Mouse (Mus musculus) kidney, postnatal 25 days (tissue): ENCODE data around the gene Nkx2-3.

Source experiments
- DNase-seq, 2 experiments: peaks; one replicate each; pipeline ENCODE4 v3.0.0; 2021; ENCODE audit warnings: mixed read lengths in 2 of 2

Gene Nkx2-3

DNA sequence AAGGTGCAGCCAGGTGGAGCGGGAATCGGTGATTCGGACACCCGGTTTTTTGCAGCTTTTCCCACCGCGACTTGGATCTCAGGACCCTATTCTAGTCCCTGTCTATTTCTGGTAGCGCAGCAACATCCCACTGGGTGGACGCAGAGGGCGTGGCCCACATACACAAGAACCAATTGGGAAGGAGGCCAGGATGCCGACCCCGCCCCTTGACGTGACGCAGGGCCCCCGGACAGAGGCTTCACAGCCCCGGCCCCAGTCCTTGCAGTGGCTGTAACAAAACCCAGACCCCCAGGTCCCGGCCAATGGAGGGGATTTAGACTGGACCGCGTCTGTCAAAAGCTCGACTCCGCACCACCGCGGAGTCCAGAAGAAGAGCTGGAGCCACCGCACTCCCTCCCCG is at the start of gene Nkx2-3:
Gene Nkx2-3 (plus strand): TSS at position 275 of the 400 bp plus-strand sequence.
- peak in 1 of 2 experiments; percentile 31 for DNase-seq

DNA sequence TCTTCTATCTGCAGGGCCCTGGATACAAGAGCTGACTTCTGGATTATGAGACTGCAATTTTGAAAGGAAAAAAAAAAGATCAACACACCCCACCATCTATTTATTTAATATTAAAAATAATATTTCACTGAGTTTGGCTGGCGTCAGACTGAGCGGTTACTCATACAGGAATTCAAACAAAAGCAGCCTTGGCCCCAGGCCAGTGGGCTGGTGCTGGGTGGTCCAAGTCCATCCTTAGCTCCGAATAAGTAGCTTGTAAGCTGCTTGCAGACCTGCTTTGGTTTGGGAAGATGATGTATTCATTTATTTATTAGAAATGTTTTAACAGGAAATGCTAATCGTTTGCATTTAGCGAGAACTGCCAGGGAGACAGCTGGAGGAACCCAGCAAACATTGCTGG is 49.0 kb upstream of the Nkx2-3 start:
- DNase-seq, result peak in 1 of 2 experiments; percentile 29

DNA sequence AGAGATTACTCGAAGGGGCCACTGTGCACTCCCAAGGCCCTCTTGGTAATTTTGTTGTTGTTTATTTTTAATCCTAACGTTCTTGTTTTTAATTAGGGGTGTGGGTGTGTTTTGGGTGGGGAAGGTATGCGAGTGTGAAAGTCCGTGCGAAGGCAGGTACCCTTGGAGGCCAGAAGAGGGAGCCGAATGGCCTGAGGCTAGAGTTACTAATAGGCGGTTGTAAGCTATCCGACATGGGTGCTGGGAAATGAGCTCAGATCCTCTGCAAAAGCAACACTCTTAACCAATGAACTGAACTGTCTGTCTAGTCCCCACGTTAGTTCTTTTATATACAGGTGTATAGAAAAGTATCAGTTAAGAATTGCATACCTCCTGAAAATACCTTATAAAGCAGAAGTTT is 43.8 kb upstream of the Nkx2-3 start:
- DNase-seq, result no peak

DNA sequence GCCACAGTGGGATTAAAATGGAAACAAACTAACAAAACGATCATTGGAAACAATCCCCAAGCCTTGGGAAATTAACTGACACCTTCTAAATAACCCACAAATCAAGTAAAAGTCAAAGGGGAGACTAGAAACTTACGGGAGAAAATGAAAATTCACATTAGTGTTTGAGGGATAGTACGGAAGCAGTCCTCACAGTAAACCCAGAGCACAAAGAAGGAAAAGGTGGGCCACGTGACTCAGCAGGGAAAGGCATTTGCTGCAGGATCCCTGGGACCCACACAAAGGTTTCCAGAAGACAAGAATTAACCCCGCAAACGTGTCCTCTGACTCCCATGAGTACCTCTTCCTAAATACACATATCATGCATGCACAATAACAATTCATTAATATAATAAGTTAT is 43.0 kb upstream of the Nkx2-3 start:
- DNase-seq, result no peak

DNA sequence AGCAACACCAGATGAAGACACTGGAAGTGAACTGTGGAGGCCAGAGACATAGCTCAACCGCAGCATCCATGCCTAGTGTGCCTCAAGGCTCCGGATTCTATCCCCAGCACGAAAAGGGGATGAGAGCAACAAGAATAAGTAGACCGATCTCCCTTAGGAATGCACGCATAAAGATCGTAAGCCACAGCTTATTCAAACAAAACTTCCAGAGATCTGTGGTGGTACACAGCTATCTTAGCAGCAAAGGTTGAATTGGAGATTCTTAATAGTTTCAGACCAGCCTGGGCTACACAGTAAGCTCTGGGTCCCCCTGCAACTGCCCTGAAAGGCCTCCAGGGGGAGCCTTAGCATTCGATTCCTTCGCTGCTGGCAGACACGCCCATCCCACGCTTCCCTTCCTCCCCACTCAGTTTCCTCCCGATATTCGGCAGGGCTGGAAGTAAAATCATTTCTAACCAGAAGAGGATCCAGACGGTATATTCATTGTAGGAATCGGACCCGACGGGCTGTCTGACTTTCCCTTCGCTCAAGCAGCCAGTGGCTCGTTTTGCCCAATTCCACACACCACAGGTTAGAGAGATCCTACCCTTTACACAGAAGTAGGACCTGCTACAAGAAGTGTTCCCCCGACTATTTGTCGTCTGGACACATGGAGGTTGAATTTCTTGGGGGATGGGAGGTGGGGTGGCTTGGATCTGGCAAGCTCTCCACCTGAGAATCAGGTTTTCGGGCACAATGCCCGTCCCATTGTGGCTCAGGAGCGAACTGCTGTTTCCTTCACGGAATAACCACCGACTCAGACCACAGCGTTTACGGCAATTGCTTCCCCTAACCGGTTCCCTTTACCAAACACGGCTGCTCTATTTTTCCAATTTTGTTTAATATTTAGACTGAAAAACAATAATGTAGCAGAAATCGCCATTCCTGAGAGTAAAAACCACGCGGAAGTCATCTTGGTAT is 41.0 kb upstream of the Nkx2-3 start:
- peak; percentile 75 to 80 for DNase-seq

DNA sequence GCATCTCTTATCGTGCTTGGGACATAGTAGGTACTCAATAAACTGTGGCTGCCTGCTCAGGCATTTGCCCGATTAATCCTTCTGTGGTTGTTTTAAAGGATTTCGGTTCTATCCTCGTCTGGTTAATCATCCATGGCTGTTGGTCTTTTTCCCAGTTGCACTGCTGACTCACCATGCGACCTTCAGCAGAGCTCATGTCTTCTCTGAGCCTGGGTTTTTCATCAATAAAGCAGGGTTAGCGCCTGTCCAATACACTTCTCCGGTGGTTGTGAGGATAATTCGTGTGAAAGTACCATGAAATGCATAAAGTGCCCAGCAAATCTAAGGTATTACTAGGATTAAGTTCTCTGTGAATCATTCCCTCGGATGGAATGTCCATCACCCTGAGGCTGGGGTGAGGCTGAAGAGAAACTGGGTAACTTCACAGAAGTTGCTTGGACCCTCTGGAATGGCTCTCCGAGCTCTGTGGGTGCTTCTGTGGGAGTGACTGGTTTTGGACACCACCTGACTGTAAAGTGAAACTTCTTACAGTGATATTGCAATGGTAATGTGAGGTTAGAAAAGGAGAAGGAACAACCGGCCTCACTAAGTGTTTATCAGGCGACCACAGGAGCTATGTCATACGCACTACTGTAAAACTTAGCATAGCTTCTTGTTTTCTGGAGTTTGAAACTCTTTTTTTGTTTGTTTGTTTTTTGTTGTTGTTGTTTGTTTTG is 32.9 kb upstream of the Nkx2-3 start:
- DNase-seq, result peak; percentile 66 to 73

DNA sequence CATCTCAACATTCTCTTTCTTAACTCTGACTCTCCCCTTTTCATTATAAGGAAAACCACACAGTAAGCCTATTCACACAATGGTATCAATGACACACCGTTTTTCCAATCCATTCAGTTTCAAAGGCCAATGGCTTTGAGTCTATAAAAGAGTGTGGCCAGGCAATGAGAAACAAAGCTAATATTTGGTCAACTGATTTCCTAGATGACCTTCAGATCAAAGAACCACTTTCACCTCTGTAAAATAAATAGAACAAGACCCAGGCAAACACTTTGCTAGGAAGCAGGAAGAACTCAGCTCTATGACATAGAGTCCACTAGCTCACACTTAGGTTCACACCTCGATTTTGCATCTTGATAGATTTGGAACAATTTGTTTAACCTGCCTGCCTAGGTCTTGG is 30.9 kb upstream of the Nkx2-3 start:
- no peak for DNase-seq

DNA sequence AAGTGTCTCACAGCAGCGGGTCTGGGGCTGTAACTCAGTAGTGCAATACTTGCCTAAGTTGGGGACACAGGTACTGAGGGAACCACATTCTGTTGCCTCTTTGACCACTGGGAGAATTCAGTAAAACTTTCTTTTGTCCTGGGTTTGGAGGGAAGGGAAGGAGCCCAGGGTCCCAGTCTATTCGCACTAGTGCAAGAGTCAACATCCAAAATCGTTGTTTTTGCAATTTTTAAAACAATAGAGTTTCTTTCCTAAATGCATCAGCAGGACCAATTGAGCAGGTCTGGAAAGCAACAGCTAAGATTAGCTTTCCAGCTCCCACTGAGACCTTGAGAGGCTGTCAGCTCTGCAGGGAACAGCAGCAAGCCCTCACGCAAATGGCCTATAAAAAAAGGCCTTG is 28.9 kb upstream of the Nkx2-3 start:
- DNase-seq, result no peak

DNA sequence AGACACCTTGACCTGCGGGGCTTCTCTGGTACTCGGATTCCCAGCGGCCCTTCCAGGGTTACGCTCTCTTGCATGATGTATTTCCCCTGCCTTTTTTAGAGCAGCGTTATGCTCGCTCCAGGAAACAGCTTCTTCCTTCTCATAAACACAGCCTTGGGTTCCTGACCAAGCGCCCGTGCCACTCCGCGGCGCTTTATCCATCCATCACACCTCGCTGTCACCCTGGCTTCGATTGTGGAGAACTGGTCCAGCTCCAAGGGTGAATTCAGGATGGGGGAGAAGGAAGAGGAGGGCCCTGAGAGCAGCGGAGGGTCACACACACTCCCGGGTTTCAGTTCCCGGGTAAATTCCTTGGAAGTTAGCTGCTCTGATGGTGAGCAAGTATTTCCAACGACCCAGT is 28.5 kb upstream of the Nkx2-3 start:
- no peak for DNase-seq

DNA sequence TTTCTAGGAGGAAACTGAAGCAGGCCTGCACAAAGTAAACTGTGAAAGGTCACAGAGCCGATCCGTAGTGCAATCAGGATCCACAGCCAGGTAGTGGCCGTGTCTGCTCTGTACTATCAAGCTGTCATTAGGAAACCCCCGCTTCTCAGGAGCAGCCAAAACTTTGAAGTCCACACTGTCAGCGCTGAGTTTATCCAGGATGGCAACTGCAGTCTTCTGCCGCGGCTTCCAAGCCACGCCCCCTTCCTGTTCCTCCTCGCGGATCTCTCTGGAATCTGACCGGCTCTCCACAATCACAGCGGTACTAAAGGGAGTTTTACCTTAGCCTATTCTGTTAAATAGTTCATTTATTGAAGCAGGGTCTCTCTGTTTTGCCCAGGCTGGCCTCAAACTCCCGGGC is 27.3 kb upstream of the Nkx2-3 start:
- DNase-seq, result peak; percentile 74 to 76

DNA sequence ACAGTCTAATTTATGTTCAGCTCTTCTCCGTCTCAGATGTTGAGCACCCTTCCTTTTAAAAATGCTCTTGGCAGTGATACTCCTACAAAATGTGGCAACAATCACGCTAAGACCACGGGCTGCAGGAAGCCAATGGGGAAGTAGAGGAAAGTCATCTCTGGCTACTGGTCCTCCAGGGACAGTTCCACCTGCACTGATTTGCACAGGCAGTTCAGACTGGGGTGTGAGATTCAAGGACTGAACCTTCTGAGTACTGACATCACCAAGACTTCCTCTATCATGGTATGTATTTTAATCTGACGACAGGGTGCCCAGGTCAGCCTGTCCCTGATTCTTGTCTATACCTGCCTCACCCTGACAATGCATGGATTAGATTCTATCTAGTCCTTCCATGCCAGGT is 20.1 kb upstream of the Nkx2-3 start:
- no peak for DNase-seq

DNA sequence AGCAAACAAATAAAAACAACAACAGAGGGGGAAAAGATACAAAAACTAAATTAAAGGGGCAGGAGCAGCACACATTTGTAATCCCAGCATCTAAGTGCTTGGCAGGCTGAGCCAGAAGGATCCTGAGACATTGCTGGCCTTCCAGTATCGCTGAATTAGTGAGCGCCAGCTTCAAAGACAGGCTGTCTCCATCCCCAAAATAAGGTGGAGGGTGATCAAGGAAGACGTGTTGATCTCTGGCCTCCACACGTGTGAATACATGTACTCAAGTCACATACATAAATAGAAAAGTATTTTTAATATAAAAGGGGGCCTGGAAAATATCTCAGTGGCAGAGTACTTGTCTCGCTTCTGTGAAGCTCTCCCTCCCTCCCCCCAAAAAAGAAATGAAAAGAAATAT is 15.1 kb upstream of the Nkx2-3 start:
- DNase-seq, result no peak

DNA sequence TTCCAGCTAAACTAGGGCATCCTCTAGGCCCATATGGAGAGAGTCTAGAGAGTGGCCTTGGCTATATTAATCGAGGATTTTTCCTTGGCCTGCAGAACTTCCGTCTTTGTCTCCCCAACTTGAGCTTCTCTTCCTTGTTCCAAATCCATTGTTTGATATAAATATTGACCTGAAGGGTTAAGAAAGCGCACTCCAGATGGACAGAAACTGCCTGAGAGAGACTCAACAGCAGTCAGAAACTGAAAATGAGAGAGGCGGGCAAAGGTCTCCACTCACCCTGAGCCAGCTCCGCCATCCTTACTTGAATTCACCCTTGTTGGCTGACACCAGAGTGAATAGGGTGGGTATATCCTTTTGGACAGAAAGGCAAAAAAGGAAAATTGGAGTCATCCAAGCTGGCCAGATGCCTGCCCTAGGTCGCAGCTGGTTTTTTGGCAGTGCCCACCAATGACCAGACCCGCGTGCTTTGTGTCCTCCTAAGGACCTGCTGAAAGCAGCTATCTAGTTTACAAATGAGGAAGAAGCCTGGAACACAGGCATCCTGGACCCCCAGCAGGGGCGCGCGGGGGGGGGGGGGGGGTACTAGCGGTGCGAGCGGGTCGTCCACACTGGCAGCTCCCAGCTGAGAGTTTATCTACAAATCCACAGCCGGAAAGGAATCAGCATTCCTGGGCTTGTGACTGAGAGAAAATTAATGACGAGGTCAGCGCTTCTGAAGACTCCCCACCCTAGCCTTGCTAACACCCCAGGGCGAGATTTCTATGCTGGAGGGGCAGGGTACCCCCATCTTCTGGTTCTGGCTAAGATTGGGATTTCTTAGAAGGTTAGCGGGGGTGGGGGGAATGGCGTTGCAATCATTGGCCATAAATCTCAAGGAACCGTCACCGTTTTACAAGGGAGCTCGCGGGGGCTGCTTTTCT is 13.1 kb upstream of the Nkx2-3 start:
- DNase-seq, result no peak

DNA sequence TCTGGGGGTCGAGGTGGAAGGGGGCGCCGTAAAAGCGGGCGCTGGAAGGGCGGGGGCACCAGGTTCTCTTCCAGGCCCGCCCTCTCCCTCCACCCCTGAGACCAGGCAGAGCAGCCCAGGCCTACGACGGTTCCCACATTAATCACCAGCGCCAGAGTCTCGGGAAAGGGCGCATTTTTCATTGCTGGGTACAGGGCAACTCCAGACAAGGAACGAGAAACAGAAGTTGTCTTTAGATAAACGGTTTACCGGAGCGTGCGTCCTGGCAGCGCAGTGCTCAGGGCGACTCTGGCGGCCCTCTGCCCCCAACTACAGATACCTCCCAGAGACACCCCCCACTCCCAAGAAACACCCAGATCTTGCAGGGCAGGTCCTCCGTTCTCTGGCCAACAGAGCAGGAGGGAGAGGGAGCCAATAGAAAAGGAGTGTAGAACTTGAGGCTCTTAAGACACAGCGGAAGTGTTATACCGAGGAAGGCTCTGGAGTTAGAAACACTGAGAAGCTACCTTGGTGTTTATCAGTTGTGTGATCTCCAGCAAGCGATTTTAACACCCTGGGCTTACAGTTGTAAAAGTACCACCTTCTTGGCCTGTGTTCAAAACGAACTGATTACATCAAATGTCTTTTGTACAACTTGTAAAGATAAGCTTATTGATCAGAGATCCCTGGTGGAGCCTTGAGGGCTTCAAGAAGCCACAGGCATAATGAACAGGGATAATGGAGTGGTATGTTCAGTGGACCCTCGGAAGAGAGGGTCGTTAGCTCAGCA is 12.2 kb upstream of the Nkx2-3 start:
- DNase-seq, result no peak

DNA sequence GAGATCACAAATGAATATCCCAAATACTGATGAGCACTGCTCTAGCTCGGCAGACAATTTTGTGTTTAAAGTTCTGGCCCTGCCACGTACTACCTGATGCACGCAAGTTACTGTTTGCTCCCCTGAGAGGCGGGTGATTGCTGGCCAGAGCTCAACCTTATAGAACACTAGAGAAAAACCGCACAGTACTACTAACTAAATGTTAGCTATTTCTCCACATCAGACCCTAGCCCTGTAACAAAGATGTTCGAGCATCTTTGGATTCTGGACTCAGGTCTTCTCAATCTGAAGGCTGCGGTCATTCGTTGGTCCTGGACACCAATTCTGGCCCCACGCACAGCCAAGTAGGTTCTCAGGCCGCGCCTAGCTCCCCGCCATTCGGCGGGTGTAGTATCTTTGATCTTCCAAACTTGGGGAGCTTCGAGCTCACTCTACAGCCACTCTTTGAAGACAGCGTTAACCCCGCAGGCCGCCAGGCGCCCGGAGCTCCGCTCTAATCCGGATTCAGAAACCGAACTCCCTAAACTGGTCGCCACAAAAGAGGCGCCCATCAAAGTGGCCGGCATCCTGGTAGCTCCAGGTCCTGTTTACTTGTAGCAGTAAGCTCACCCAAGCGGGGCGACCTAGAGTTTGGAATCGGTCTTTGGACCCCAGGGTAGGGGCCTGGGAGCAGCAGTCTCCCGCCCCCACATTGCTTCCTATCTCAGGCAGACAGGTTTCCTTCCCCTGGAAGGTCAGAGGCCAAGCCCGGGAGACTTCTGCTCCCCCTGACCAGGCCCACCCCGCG is 11.4 kb upstream of the Nkx2-3 start:
- DNase-seq, result peak; percentile 42 to 62

DNA sequence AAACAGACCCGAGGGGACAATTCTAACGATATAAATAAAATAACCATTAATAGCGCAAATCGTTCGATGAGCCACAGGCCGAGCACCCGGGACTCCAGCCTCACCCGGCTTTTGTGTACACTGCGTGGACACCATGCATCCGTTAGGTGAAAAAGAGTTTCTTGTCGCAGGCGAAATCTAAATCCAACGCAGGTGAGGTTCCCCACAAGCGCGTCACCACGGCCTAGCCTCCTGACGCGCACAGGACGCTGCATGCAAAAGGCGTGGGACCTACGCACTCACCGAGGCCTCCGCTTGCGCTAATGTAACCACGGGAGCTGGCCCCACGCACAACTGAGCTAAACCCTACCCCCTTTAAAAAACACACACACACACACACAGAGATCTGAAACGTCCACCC is 10.7 kb upstream of the Nkx2-3 start:
- no peak for DNase-seq

DNA sequence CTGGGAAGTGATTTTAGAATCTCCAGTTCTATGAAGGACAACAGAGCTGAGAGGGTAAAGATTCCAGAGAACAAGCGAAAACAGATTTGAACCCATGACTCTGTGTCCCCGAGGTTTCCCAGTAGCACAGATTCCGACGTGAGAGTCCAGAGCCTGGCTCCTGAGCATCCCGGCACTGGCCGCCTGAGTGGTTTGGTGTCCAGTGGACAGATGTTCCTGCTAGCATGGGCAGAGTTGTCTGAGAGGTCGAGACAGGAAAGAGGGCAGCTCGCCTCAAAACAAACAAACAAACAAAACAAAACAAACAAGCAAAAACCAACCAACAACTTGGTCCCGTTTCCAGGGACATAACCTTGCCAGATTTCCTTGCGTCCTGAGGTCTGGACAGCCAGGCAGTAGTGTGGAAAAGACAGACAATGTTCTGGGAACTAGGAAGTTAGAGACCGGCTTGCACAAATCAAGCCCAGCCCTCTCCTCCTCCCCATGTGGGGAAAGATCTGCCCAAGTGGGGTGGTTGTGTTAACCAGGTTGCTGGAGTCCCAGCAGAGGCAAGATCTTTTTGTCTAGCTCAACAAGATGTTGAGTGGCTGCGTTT is 10.0 kb upstream of the Nkx2-3 start:
- DNase-seq, result no peak

DNA sequence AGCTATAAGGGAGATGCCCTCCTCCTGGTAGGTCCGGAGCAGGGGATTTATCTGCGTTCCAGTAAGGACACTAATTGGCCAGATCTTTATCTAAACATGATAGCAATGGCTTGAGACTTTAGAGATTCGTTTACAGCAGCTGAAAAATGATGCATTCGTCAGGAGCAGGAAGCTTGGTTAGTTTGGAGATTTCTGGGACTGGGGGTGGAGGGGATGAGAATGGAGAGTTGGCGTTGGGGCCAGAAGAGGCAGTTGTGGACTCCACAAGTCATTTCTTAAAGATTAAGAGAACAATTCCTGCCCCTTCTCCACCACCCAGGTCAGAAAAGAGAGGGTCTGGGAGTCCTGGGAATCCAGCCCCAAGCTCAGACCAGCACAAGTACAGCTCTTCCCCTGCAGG is 8.6 kb upstream of the Nkx2-3 start:
- DNase-seq, result no peak

DNA sequence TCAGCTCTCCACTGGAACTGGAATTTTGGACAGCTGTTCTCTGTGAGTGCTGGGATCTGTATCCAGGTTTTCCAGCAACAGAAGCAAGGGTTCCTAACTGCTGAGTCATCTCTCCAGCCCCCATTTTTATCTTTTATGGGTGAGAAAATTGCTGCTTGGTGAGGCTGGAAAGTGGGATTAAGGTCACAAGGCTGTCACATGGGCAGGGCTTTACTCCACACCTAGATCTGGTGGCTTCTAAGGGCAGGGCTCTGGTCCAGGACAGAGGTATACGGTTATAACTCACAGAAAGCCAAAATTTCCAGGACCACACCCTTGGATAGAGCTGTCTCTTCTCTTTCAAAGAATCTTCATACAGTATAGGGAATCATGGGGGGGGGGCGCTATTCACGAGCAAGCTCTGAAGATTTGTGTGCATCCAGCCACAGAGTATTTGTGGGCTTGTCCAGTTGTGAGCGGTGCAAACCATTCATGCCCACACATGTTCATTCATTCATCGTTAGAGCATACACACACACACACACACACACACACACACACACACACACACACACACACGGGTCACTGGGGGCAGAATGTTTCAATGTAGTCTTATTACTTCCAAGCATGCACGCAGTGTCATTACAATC is 7.5 kb upstream of the Nkx2-3 start:
- no peak for DNase-seq
